Mouse (Mus musculus) leukemia stem cell, adult 10-12 weeks (primary cell): ENCODE results near the gene 1700123L14Rik. TPM values are rescaled to one million over a fixed set of nuclear protein-coding genes. Genes with fewer than 3 reads are reported as not detected.

Source experiments
- polyA plus RNA-seq: library from polyadenylated mRNA; stranded (reverse); fragments of >175 nt; gene quantifications from 2 replicates; pipeline ENCODE4 v1.2.3, GENCODE M21; 2012; ENCODE audit warnings: low replicate concordance

Gene 1700123L14Rik
- not detected in 2 replicates for polyA plus RNA-seq

DNA sequence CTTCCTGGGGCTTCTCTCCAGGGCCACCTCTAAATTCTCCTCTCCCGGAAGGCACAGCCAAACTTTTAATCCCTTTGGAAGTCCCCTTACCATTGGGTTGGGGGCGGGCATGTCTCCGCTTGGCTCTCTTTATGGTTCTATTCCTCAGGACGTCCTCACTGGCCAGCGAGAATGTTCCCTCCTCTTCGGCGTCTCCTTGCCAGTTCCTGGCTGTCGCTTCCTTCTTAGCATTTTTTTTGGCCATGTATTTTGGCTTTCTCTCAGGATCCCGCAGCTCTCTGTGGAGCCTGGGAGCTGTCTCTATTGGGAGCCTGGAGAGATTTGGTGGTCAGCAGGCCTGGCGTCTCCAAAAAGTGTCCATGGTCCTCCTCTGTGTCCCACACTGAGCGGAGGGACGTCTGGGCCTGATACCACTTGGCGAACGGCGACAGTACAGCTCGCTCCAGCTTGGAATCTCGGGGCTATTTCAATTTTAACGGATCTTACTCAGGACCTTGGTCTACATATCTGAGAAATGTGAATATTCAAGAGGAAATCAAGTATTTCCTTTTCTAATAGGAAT, at the start of gene 1700123L14Rik:
Gene 1700123L14Rik (minus strand): TSS at position 426 of the 562 bp plus-strand sequence.

Other genes starting within 250 kb of the 1700123L14Rik start
- not detected in 2 replicates for gene Fam19a1, start 53.1 kb downstream of the 1700123L14Rik start, polyA plus RNA-seq